Mouse (Mus musculus): ENCODE data around the gene Atg14.

- no peak for TF ChIP-seq POLR2A (IDR thresholded peaks at IDR 0.05; ENCODE audit: low read depth, low read length)
- no peak for TF ChIP-seq CTCF (conservative IDR thresholded peaks at IDR 0.05; ENCODE audit: insufficient read depth, insufficient read length, low read depth, low read length)
Measured at GRCm38 (mm10) chr14:47525374-47525773, 45.1 kb downstream of the Atg14 start.

All from kidney, adult 2 months (tissue).